Mouse (Mus musculus): ENCODE data around the gene Ranbp3l. TPM values are rescaled to one million over a fixed set of nuclear protein-coding genes. Genes with fewer than 3 reads are reported as not detected.

Gene Ranbp3l
- polyA plus RNA-seq, 1 experiment from 2014 or later = 0.46 TPM

DNA sequence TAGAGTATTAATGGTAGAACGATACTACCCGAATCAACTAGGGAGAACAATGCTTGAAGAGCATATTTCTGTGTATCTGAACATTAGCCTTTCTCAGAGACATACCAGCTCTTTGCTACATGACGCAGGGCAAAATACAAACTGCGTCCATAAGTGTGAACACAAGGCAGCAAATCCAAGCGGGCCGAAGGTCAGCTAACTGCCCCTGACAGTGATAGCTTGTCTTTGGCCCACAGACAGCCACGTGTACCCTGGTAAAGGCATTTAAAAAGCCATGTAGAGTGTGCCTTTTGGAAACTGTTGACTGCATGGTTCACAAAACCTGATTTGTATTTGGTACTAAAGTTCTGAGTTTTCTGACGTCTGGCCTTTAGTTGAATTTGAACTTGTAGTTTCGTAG lies 115.0 kb downstream of the Ranbp3l start:
- no peak overlapping the region for H3K4me2 ChIP-seq
- no peaks in the 10 kb centered on the region for H3K9me3 ChIP-seq
- ATAC-seq (ENCODE audit: insufficient read depth, low FRiP score, low read depth) = no peak
- no peaks in the 10 kb centered on the region for H3K36me3 ChIP-seq
- no peak overlapping the region for H3K27ac ChIP-seq
- H3K4me3 ChIP-seq (replicated peaks) = no peak overlapping the region
- peaks cover 6% of the 10 kb centered on the region for H3K4me1 ChIP-seq
- H3K9ac ChIP-seq = no peak overlapping the region
- H3K27me3 ChIP-seq (replicated peaks) = no peaks in the 10 kb centered on the region
- WGBS = 82% methylated on average over 9 of the region's 9 CpGs

GRCm38 (mm10) chr15:9086813-9087212 lies 119.1 kb downstream of the Ranbp3l start:
- H3K27ac ChIP-seq = no peak overlapping the region
- no peaks in the 10 kb centered on the region for H3K27me3 ChIP-seq (replicated peaks)
- no peak overlapping the region for H3K4me3 ChIP-seq (replicated peaks)
- H3K9me3 ChIP-seq = no peaks in the 10 kb centered on the region
- H3K4me2 ChIP-seq = no peak overlapping the region
- H3K9ac ChIP-seq = no peak overlapping the region
- H3K4me1 ChIP-seq = no peaks in the 10 kb centered on the region
- peaks cover 5% of the 10 kb centered on the region; the same call in 1 of the 2 replicates for H3K36me3 ChIP-seq
- no peak for ATAC-seq (ENCODE audit: insufficient read depth, low FRiP score, low read depth)
- 81% methylated on average over 11 of the region's 11 CpGs for WGBS

GRCm38 (mm10) chr15:9087421-9087820 lies 119.7 kb downstream of the Ranbp3l start:
- 70% methylated on average over 5 of the region's 5 CpGs for WGBS
- Histone ChIP-seq H3K36me3 (peaks cover 5% of the 10 kb centered on the region; the same call in 1 of the 2 replicates), H3K4me2 (no peak overlapping the region), H3K9ac (no peak overlapping the region), H3K27ac (no peak overlapping the region), H3K4me1 (no peaks in the 10 kb centered on the region), H3K4me3 (replicated peaks) (no peak overlapping the region), H3K27me3 (replicated peaks) (no peaks in the 10 kb centered on the region), H3K9me3 (no peaks in the 10 kb centered on the region)
- ATAC-seq (ENCODE audit: insufficient read depth, low FRiP score, low read depth) = no peak

- Histone ChIP-seq H3K4me3 (replicated peaks) (no peak overlapping the region), H3K4me2 (no peak overlapping the region), H3K4me1 (no peaks in the 10 kb centered on the region), H3K27me3 (replicated peaks) (no peaks in the 10 kb centered on the region), H3K9ac (no peak overlapping the region), H3K9me3 (no peaks in the 10 kb centered on the region), H3K36me3 (peaks cover 5% of the 10 kb centered on the region; the same call in 1 of the 2 replicates), H3K27ac (no peak overlapping the region)
- no peak for ATAC-seq (ENCODE audit: insufficient read depth, low FRiP score, low read depth)
- 87% methylated on average over 17 of the region's 17 CpGs for WGBS
Measured at GRCm38 (mm10) chr15:9087895-9088682, 120.3 kb downstream of the Ranbp3l start.

GRCm38 (mm10) chr15:9088683-9089072 lies 120.9 kb downstream of the Ranbp3l start:
- no peak overlapping the region for H3K4me2 ChIP-seq
- no peak overlapping the region for H3K9ac ChIP-seq
- no peaks in the 10 kb centered on the region for H3K9me3 ChIP-seq
- ATAC-seq (ENCODE audit: insufficient read depth, low FRiP score, low read depth) = peak; percentile 20; the same call in 1 of the 2 replicates
- no peaks in the 10 kb centered on the region for H3K4me1 ChIP-seq
- H3K27me3 ChIP-seq (replicated peaks) = no peaks in the 10 kb centered on the region
- WGBS = 55% methylated on average over 8 of the region's 8 CpGs
- no peak overlapping the region for H3K4me3 ChIP-seq (replicated peaks)
- no peak overlapping the region for H3K27ac ChIP-seq
- peaks cover 9% of the 10 kb centered on the region; the same call in 1 of the 2 replicates for H3K36me3 ChIP-seq

- H3K27me3 ChIP-seq (replicated peaks) = no peaks in the 10 kb centered on the region
- no peak overlapping the region for H3K4me3 ChIP-seq (replicated peaks)
- H3K4me1 ChIP-seq = peaks cover 3% of the 10 kb centered on the region
- WGBS = 32% methylated on average over 2 of the region's 2 CpGs
- H3K4me2 ChIP-seq = no peak overlapping the region
- no peaks in the 10 kb centered on the region for H3K9me3 ChIP-seq
- ATAC-seq (ENCODE audit: insufficient read depth, low FRiP score, low read depth) = no peak
- H3K36me3 ChIP-seq = peaks cover 9% of the 10 kb centered on the region; the same call in 1 of the 2 replicates
- no peak overlapping the region for H3K9ac ChIP-seq
- H3K27ac ChIP-seq = 0 out of 2 replicates have a peak overlapping the region, but pooled peaks have one; percentile 8
Measured at GRCm38 (mm10) chr15:9089136-9089720, 121.5 kb downstream of the Ranbp3l start.

GRCm38 (mm10) chr15:9090662-9091061 lies 122.9 kb downstream of the Ranbp3l start:
- Histone ChIP-seq H3K27ac (no peak overlapping the region), H3K9me3 (no peaks in the 10 kb centered on the region), H3K4me2 (no peak overlapping the region), H3K27me3 (replicated peaks) (no peaks in the 10 kb centered on the region), H3K9ac (no peak overlapping the region), H3K4me3 (replicated peaks) (no peak overlapping the region), H3K4me1 (peaks cover 7% of the 10 kb centered on the region), H3K36me3 (peaks cover 9% of the 10 kb centered on the region; the same call in 1 of the 2 replicates)
- 91% methylated on average over 5 of the region's 5 CpGs for WGBS
- no peak for ATAC-seq (ENCODE audit: insufficient read depth, low FRiP score, low read depth)

- Histone ChIP-seq H3K27me3 (replicated peaks) (no peaks in the 10 kb centered on the region), H3K4me3 (replicated peaks) (0 out of 2 replicates have a peak overlapping the region, but pooled peaks have one; percentile 14), H3K4me2 (peak overlapping the region; percentile 40), H3K4me1 (peaks cover 7% of the 10 kb centered on the region), H3K9me3 (no peaks in the 10 kb centered on the region), H3K9ac (no peak overlapping the region), H3K36me3 (peaks cover 11% of the 10 kb centered on the region), H3K27ac (no peak overlapping the region; the same call in 1 of the 2 replicates)
- ATAC-seq (ENCODE audit: insufficient read depth, low FRiP score, low read depth) = peak; percentile 36; the same call in 1 of the 2 replicates
- WGBS = 63% methylated on average over 11 of the region's 11 CpGs
Measured at GRCm38 (mm10) chr15:9093598-9094365, 126.0 kb downstream of the Ranbp3l start.

DNA sequence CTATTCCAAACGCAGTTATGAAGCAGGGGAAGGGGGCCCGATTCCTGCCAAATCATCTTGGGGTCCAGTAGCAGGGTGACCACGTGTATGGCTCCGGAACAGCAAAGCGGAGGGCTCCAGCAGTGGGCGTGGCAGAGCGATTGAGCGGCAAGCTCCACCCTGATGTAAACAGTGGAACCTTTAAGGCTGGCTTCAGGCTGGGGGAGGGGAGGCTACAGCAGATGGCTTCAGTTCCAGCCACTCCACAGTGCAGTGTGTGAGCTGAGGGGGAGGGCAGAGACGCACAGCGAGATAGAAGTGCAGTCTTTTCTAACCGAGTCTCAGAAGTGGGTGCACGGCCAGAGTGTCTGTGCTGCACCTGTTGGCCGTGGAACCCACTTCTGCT lies 126.6 kb downstream of the Ranbp3l start:
- Histone ChIP-seq H3K27me3 (replicated peaks) (no peaks in the 10 kb centered on the region), H3K4me2 (peak overlapping the region; percentile 40), H3K36me3 (peaks cover 11% of the 10 kb centered on the region), H3K4me3 (replicated peaks) (0 out of 2 replicates have a peak overlapping the region, but pooled peaks have one; percentile 14), H3K4me1 (peaks cover 7% of the 10 kb centered on the region), H3K9ac (no peak overlapping the region), H3K27ac (no peak overlapping the region; the same call in 1 of the 2 replicates), H3K9me3 (no peaks in the 10 kb centered on the region)
- peak; percentile 90; the same call in 1 of the 2 replicates for ATAC-seq (ENCODE audit: insufficient read depth, low FRiP score, low read depth)
- WGBS = 13% methylated on average over 13 of the region's 13 CpGs

DNA sequence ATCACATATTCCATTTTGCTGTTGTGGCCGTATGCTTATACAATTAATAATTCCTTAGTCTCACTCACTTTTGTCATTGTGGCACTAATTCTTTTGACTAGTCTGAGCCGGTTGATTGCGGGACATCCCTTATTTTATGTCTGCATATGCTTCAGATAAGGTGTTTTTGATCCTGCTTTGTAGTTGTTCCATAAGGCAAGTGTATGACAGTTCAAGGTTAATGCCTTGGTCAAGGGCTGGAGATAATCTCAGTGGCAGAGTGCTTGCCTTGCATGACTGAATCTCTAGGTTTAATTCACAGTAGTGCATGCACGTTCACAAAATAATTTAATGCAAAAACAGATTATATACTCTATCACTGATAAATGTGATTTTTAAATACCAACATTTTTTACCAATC lies 129.1 kb downstream of the Ranbp3l start:
- H3K27me3 ChIP-seq (replicated peaks) = no peaks in the 10 kb centered on the region
- no peak for ATAC-seq (ENCODE audit: insufficient read depth, low FRiP score, low read depth)
- peaks cover 18% of the 10 kb centered on the region for H3K36me3 ChIP-seq
- no peak overlapping the region for H3K9ac ChIP-seq
- H3K27ac ChIP-seq = no peak overlapping the region
- 83% methylated on average over 4 of the region's 4 CpGs for WGBS
- peaks cover 7% of the 10 kb centered on the region for H3K4me1 ChIP-seq
- H3K4me3 ChIP-seq (replicated peaks) = no peak overlapping the region
- H3K9me3 ChIP-seq = no peaks in the 10 kb centered on the region
- no peak overlapping the region for H3K4me2 ChIP-seq

- Histone ChIP-seq H3K4me2 (no peak overlapping the region), H3K9ac (no peak overlapping the region), H3K4me1 (no peaks in the 10 kb centered on the region), H3K9me3 (no peaks in the 10 kb centered on the region), H3K36me3 (peaks cover 25% of the 10 kb centered on the region), H3K27me3 (replicated peaks) (no peaks in the 10 kb centered on the region), H3K27ac (no peak overlapping the region), H3K4me3 (replicated peaks) (no peak overlapping the region)
- no peak for ATAC-seq (ENCODE audit: insufficient read depth, low FRiP score, low read depth)
- WGBS = 94% methylated on average over 10 of the region's 10 CpGs
Measured at GRCm38 (mm10) chr15:9100446-9101077, 132.8 kb downstream of the Ranbp3l start.

Measured in stomach, embryonic 15.5 days (tissue).